Mouse (Mus musculus): ENCODE measurements around the gene Zfp109.

Zfp109 gene

DNA sequence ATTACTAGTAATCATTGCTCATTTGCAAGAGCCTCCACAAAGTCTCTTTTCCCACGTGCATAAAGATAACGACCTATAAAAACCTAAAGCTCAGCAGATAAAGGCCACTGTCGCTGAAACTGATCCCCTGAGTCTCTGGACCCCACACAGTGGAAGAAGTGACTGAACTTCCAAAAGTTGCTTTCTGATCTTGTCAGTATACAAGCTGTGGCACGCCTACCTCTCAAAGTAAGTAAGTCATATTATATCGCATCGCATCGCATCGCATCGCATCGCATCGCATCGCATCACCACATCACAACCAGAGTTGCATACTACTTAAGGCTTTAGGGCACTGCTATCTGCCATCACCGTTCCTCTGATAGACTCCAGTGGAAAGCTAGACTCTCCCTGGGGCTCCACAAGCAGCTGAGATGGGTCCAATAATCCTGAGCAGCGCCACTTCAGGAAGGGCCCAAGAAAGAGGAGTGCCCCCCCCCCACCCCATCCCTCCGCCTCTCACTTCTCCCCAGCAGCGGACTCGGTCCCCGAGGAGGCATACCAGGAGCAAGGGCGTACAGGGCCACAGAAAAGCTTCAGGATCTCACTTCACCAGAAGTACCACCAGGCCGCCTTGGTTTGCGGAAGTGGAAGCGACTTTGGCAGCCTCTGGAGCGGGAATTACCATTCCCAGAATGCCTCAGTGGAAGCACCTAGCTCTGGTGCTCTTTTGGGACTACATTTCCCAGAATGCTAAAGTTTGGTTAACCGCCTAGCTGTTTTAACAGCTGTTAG is 29.7 kb downstream of the Zfp109 start:
- peak; percentile 84 for DNase-seq

DNA sequence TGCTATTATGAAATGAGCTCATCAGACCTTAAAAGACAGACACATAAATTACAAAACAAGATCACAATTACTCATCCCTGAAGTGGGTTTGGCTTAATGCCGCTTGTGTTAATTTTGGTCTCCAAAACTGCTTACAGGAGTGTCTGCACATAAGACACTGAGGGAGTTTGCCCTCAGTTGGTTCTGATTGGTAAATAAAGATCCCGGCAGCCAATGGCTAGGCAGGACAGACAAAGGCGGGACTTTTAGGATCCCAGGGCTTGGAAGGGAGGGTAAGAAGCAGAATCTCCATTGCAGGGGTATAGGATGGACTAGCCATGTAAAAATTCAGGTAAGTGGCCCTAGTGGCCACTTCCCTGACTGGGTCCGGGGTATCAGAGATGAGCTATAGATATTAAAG is 40.4 kb downstream of the Zfp109 start:
- no peak for DNase-seq

DNA sequence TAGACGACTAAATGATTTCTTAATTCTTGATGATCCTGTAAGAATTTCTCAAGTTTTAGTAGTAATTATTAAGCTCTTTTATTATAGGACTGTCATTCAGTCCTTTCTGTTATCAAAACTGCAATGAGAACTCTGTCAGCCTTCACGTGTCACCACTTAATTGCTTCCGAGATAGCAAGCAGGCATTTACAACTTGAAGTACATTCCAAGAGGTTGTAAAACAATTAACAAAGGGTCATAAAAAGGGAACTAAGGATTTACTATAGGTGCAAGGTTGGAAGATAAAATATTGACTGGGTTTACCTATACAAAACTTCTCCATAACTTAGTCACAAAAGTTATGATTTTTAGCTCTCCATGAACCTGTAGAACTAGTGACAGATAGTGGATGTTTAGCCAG is 44.2 kb downstream of the Zfp109 start:
- DNase-seq, result no peak

GRCm38 (mm10) chr7:24191361-24191760 is 46.0 kb downstream of the Zfp109 start:
- no peak for DNase-seq

GRCm38 (mm10) chr7:24189571-24189944 is 47.8 kb downstream of the Zfp109 start:
- no peak for DNase-seq

DNA sequence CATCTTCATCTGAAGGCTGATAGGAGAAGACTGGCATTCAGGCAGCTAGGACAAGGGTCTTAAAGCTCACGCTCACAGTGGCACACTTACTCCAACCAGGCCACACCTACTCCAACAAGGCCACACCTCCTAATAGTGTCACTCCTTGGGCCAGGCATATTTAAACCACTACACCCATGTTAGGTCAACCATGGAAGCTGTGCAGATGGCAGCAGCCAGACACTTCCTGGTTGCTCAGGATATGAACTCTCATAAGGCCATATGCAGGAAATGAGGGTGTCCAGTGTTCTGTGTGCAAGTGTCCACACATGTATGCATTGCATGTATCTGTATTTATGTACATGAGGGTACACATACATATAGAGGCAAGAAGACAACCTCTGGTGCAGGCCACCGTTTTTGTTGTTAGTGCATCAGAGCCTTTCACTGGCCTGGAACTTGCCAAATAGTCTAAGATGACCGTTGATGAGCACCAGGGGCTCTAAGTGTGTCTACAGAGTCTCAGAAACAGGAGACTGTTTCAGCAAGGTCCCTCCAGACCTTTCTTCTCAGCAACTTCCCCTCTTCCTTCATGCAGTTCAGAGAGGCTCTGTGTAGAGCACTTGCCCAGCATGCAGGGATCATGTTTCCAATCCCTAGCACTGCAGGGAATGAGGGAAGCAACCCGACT is 48.3 kb downstream of the Zfp109 start:
- DNase-seq, result no peak

DNA sequence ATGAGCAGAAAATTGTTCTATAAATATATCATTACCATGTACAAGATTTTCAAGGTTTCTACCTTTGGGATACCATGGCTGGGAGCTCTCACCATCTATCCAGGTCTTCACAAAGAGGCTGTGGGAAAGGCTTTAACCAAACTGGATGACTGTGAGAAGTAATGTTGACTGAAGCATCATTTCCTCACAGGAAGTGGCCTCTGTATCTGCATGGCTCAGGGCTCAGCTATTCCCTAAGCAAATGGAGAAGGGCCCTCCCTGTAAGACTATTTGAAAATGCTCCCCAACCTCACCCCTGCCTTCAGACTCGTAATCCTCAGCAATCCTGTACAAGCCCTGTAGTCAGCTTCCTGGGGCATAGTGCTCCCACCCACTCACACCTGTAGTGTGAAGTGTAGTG is 49.7 kb downstream of the Zfp109 start:
- no peak for DNase-seq

All from lung, postnatal 10 days (tissue).